Mouse (Mus musculus) limb, embryonic 12.5 days (tissue): ENCODE results near the gene Bcl7c. TPM values are rescaled to one million over a fixed set of nuclear protein-coding genes. Genes with fewer than 3 reads are reported as not detected.
"Not testable (repeated sequence)": the region's sequence is repeated elsewhere in the genome, so short reads cannot be mapped to it uniquely, and the experiment has no call there.

Experiments
- ATAC-seq: fragments of 200-750 bp; cut with Nextera tagmentation; 2 replicates; pipeline ENCODE4 v1.8.0; 2017; ENCODE audit warnings: low read depth, moderate TSS enrichment; ENCODE audit not compliant: insufficient number of reproducible peaks, insufficient read depth, low FRiP score, low TSS enrichment
- H3K27ac ChIP-seq: fragments of 300-500 bp; sonication (generic); 2 replicates; pipeline ENCODE4 v1.5.1; 2016; ENCODE audit warnings: mild to moderate bottlenecking, moderate library complexity
- H3K27me3 ChIP-seq: fragments of 300-500 bp; sonication (generic); 2 replicates; pipeline ENCODE4 v1.6.1; 2016; ENCODE audit warnings: mild to moderate bottlenecking, moderate library complexity
- H3K36me3 ChIP-seq: fragments of 300-500 bp; sonication (generic); 2 replicates; pipeline ENCODE4 v1.6.1; 2016; ENCODE audit warnings: mild to moderate bottlenecking, moderate library complexity
- H3K4me1 ChIP-seq: fragments of 300-500 bp; sonication (generic); replicated peaks from 2 replicates; pipeline ENCODE4 v1.6.1; 2016
- H3K4me2 ChIP-seq: fragments of 300-500 bp; sonication (generic); 2 replicates; pipeline ENCODE4 v1.6.1; 2016; ENCODE audit warnings: mild to moderate bottlenecking, moderate library complexity
- H3K4me3 ChIP-seq: fragments of 300-500 bp; sonication (generic); replicated peaks from 2 replicates; pipeline ENCODE4 v1.5.1; 2016; ENCODE audit warnings: mild to moderate bottlenecking
- H3K9ac ChIP-seq: fragments of 300-500 bp; sonication (generic); replicated peaks from 2 replicates; pipeline ENCODE4 v1.6.1; 2016; ENCODE audit warnings: mild to moderate bottlenecking, moderate library complexity
- H3K9me3 ChIP-seq: fragments of 300-500 bp; sonication (generic); 2 replicates; pipeline ENCODE4 v1.6.1; 2016; ENCODE audit warnings: mild to moderate bottlenecking, moderate library complexity
- WGBS: fragments of 180-500 bp; shearing (Covaris S2); methylation state at CpG from one replicate; pipeline ENCODE4 v1.1.7; 2016; 5-methylcytosine and 5-hydroxymethylcytosine counted together
- polyA plus RNA-seq: library from polyadenylated mRNA; unstranded; fragments of >200 nt; fragmentation: Nextera tagmentation; extraction: Ambion mirVana; gene quantifications from 2 replicates; pipeline ENCODE4 v1.2.1, GENCODE M21; 2016

The Bcl7c gene
- polyA plus RNA-seq, 1 experiment from 2014 or later = 120 TPM

GRCm38 (mm10) chr7:127700712-127701331, 7.9 kb downstream of the Bcl7c start:
- no peak for ATAC-seq
- no peaks in the 10 kb centered on the region for H3K9me3 ChIP-seq
- WGBS = 90% methylated on average over 3 of the region's 3 CpGs
- H3K27me3 ChIP-seq = no peaks in the 10 kb centered on the region
- H3K4me2 ChIP-seq = no peak overlapping the region
- H3K36me3 ChIP-seq = peaks cover 74% of the 10 kb centered on the region
- no peak overlapping the region for H3K9ac ChIP-seq
- no peaks in the 10 kb centered on the region for H3K4me1 ChIP-seq
- H3K27ac ChIP-seq = no peak overlapping the region
- no peak overlapping the region for H3K4me3 ChIP-seq

- H3K4me1 ChIP-seq = no peaks in the 10 kb centered on the region
- 75% methylated on average over 6 of the region's 6 CpGs for WGBS
- H3K4me2 ChIP-seq = no peak overlapping the region
- H3K4me3 ChIP-seq = no peak overlapping the region
- no peak overlapping the region for H3K27ac ChIP-seq
- no peak overlapping the region for H3K9ac ChIP-seq
- H3K27me3 ChIP-seq = no peaks in the 10 kb centered on the region
- no peak for ATAC-seq
- no peaks in the 10 kb centered on the region for H3K9me3 ChIP-seq
- H3K36me3 ChIP-seq = peaks cover 65% of the 10 kb centered on the region
These were observed 9.7 kb downstream of the Bcl7c start for GRCm38 (mm10) chr7:127698986-127699385.

GRCm38 (mm10) chr7:127693730-127694129, 15.0 kb downstream of the Bcl7c start:
- not testable (repeated sequence) for H3K9me3 ChIP-seq, ATAC-seq, H3K4me2 ChIP-seq, H3K27ac ChIP-seq, H3K4me3 ChIP-seq, H3K27me3 ChIP-seq, H3K9ac ChIP-seq
- 92% methylated on average over 7 of the region's 7 CpGs for WGBS
- peaks cover 24% of the 10 kb centered on the region for H3K36me3 ChIP-seq
- peaks cover 10% of the 10 kb centered on the region for H3K4me1 ChIP-seq

- H3K9me3 ChIP-seq = no peaks in the 10 kb centered on the region
- H3K27me3 ChIP-seq = no peaks in the 10 kb centered on the region
- 94% methylated on average over 8 of the region's 8 CpGs for WGBS
- H3K4me1 ChIP-seq = peaks cover 10% of the 10 kb centered on the region
- H3K4me2 ChIP-seq = no peak overlapping the region
- H3K9ac ChIP-seq = no peak overlapping the region
- peaks cover 24% of the 10 kb centered on the region for H3K36me3 ChIP-seq
- no peak overlapping the region for H3K4me3 ChIP-seq
- no peak overlapping the region for H3K27ac ChIP-seq
- ATAC-seq = no peak
These were observed 15.4 kb downstream of the Bcl7c start for GRCm38 (mm10) chr7:127693290-127693689.

- WGBS = 4% methylated on average over 15 of the region's 15 CpGs
These were observed 17.3 kb downstream of the Bcl7c start for GRCm38 (mm10) chr7:127691221-127691989.

GRCm38 (mm10) chr7:127689626-127690280, 19.0 kb downstream of the Bcl7c start:
- Histone ChIP-seq H3K36me3 (peaks cover 15% of the 10 kb centered on the region; the same call in 1 of the 2 replicates), H3K4me3 (no peak overlapping the region), H3K27me3 (no peaks in the 10 kb centered on the region), H3K9me3 (no peaks in the 10 kb centered on the region), H3K27ac (no peak overlapping the region), H3K4me2 (no peak overlapping the region), H3K4me1 (peaks cover 12% of the 10 kb centered on the region), H3K9ac (no peak overlapping the region)
- no peak for ATAC-seq
- WGBS = 72% methylated on average over 9 of the region's 9 CpGs

More at GRCm38 (mm10) chr7:127691221-127691989, 17.3 kb downstream of the Bcl7c start:
- peak overlapping the region; percentile 52 for H3K4me2 ChIP-seq
- H3K4me3 ChIP-seq = peak overlapping the region; percentile 29
- H3K9ac ChIP-seq = peak overlapping the region; percentile 38
- H3K27me3 ChIP-seq = no peaks in the 10 kb centered on the region
- peak overlapping the region; percentile 87 for H3K27ac ChIP-seq
- no peaks in the 10 kb centered on the region for H3K9me3 ChIP-seq
- ATAC-seq = peak; percentile 42
- H3K36me3 ChIP-seq = peaks cover 18% of the 10 kb centered on the region
- H3K4me1 ChIP-seq = peaks cover 12% of the 10 kb centered on the region

GRCm38 (mm10) chr7:127688935-127689334, 19.8 kb downstream of the Bcl7c start:
- no peak overlapping the region for H3K9ac ChIP-seq
- no peak overlapping the region for H3K27ac ChIP-seq
- H3K9me3 ChIP-seq = no peaks in the 10 kb centered on the region
- H3K4me2 ChIP-seq = no peak overlapping the region
- H3K4me3 ChIP-seq = no peak overlapping the region
- ATAC-seq = no peak
- H3K4me1 ChIP-seq = peaks cover 12% of the 10 kb centered on the region
- 86% methylated on average over 7 of the region's 7 CpGs for WGBS
- H3K36me3 ChIP-seq = peaks cover 20% of the 10 kb centered on the region
- no peaks in the 10 kb centered on the region for H3K27me3 ChIP-seq

- Histone ChIP-seq H3K4me2 (no peak overlapping the region), H3K4me1 (peaks cover 12% of the 10 kb centered on the region), H3K27me3 (no peaks in the 10 kb centered on the region), H3K9ac (no peak overlapping the region), H3K4me3 (no peak overlapping the region), H3K36me3 (peaks cover 17% of the 10 kb centered on the region; the same call in 1 of the 2 replicates), H3K9me3 (no peaks in the 10 kb centered on the region), H3K27ac (no peak overlapping the region)
- 70% methylated on average over 11 of the region's 11 CpGs for WGBS
- no peak for ATAC-seq
These were observed 21.8 kb downstream of the Bcl7c start for GRCm38 (mm10) chr7:127686740-127687449.

GRCm38 (mm10) chr7:127685304-127686018, 23.3 kb downstream of the Bcl7c start:
- WGBS = 68% methylated on average over 14 of the region's 14 CpGs
- no peak overlapping the region for H3K27ac ChIP-seq
- no peak overlapping the region for H3K4me2 ChIP-seq
- no peak overlapping the region for H3K9ac ChIP-seq
- peak; percentile 64 for ATAC-seq
- H3K4me1 ChIP-seq = 0 out of 2 replicates have a peak, but pooled peaks cover 2% of the 10 kb centered on the region
- no peaks in the 10 kb centered on the region for H3K9me3 ChIP-seq
- no peaks in the 10 kb centered on the region for H3K27me3 ChIP-seq
- peaks cover 23% of the 10 kb centered on the region for H3K36me3 ChIP-seq
- H3K4me3 ChIP-seq = no peak overlapping the region

- Histone ChIP-seq H3K9me3 (peaks cover 2% of the 10 kb centered on the region; the same call in 1 of the 2 replicates), H3K4me2 (no peak overlapping the region), H3K4me1 (0 out of 2 replicates have a peak, but pooled peaks cover 2% of the 10 kb centered on the region), H3K27ac (no peak overlapping the region), H3K4me3 (no peak overlapping the region), H3K9ac (no peak overlapping the region), H3K27me3 (no peaks in the 10 kb centered on the region), H3K36me3 (peaks cover 26% of the 10 kb centered on the region)
- ATAC-seq = no peak
- WGBS = 85% methylated on average over 8 of the region's 8 CpGs
These were observed 26.7 kb downstream of the Bcl7c start for GRCm38 (mm10) chr7:127681888-127682553.
